Mouse (Mus musculus): ENCODE data around the gene 2610002M06Rik. TPM values are rescaled to one million over a fixed set of nuclear protein-coding genes. Genes with fewer than 3 reads are reported as not detected.

Gene 2610002M06Rik
- total and polyA plus RNA-seq, 2 experiments from 2014 or later = 17.9 to 31.7 TPM

DNA sequence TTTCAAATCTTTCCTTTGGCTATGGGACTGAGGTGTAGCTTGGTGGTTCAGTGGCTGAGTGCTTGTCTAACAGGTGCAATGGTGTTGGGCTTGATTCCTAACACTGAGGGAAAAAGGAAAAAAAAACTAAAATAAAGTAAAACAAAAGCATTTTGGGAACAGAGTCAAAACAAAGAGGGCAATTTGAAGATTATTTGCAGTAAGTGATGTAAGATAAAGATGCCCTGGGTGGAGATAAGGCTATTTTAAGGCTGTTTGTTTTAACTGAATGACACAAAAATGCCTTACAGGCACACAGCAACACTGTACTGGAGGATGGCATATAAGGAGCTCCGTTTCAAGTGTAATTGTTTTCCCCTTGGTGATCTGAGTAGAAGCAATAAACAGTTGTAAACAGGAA lies 20.3 kb downstream of the 2610002M06Rik start:
- Histone ChIP-seq H3K4me2 (ENCODE audit: low read depth, low read length, poor library complexity, severe bottlenecking) (no peak overlapping the region), H3K9me3 (ENCODE audit: low read length) (no peaks in the 10 kb centered on the region), H3K9ac (replicated peaks; ENCODE audit: low read length, poor library complexity, severe bottlenecking) (no peak overlapping the region), H3K4me1 (ENCODE audit: insufficient read depth, low read length) (no peaks in the 10 kb centered on the region), H3K4me3 (ENCODE audit: low read depth, low read length) (no peak overlapping the region), H3K27me3 (ENCODE audit: insufficient read depth, low read length) (no peaks in the 10 kb centered on the region), H3K27ac (ENCODE audit: low read depth, low read length) (no peak overlapping the region), H3K36me3 (ENCODE audit: insufficient read depth, low read length) (no peaks in the 10 kb centered on the region)
- DNase-seq (ENCODE audit: low spot score) = no peak
- no peak for TF ChIP-seq CTCF (IDR thresholded peaks at IDR 0.05)
- no peak for ATAC-seq (ENCODE audit: low FRiP score)
- 67% methylated on average over 1 of the region's 1 CpGs for WGBS

- DNase-seq (ENCODE audit: low spot score) = no peak
Measured at GRCm38 (mm10) chrX:107792290-107792689, 23.8 kb downstream of the 2610002M06Rik start, which contains the start of gene Tent5d. Gene Tent5d, plus strand, starts transcription at chrX:107792590.

GRCm38 (mm10) chrX:107790750-107791493 lies 25.2 kb downstream of the 2610002M06Rik start:
- ATAC-seq (ENCODE audit: low FRiP score) = no peak
- H3K4me2 ChIP-seq (ENCODE audit: low read depth, low read length, poor library complexity, severe bottlenecking) = no peak overlapping the region
- no peak overlapping the region for H3K4me3 ChIP-seq (ENCODE audit: low read depth, low read length)
- peak; percentile 49 for TF ChIP-seq CTCF (IDR thresholded peaks at IDR 0.05)
- no peak overlapping the region for H3K27ac ChIP-seq (ENCODE audit: low read depth, low read length)
- WGBS = 23% methylated on average over 8 of the region's 8 CpGs
- H3K9ac ChIP-seq (replicated peaks; ENCODE audit: low read length, poor library complexity, severe bottlenecking) = no peak overlapping the region
- no peaks in the 10 kb centered on the region for H3K27me3 ChIP-seq (ENCODE audit: insufficient read depth, low read length)
- no peaks in the 10 kb centered on the region for H3K36me3 ChIP-seq (ENCODE audit: insufficient read depth, low read length)
- peak; percentile 1 for DNase-seq (ENCODE audit: low spot score)
- no peaks in the 10 kb centered on the region for H3K9me3 ChIP-seq (ENCODE audit: low read length)
- H3K4me1 ChIP-seq (ENCODE audit: insufficient read depth, low read length) = no peaks in the 10 kb centered on the region

More at GRCm38 (mm10) chrX:107792290-107792689, 23.8 kb downstream of the 2610002M06Rik start, which contains the start of gene Tent5d:
- Histone ChIP-seq H3K27ac (ENCODE audit: low read depth, low read length) (no peak within 1 kb of the TSS), H3K4me1 (ENCODE audit: insufficient read depth, low read length) (no peaks in the 10 kb centered on the region), H3K9ac (replicated peaks; ENCODE audit: low read length, poor library complexity, severe bottlenecking) (no peak within 1 kb of the TSS), H3K9me3 (ENCODE audit: low read length) (no peaks in the 10 kb centered on the region), H3K4me3 (ENCODE audit: low read depth, low read length) (no peak within 1 kb of the TSS), H3K27me3 (ENCODE audit: insufficient read depth, low read length) (no peaks in the 10 kb centered on the region), H3K36me3 (ENCODE audit: insufficient read depth, low read length) (no peaks in the 10 kb centered on the region), H3K4me2 (ENCODE audit: low read depth, low read length, poor library complexity, severe bottlenecking) (no peak within 1 kb of the TSS)
- WGBS = 89% methylated on average over 1 of the region's 1 CpGs
- TF ChIP-seq CTCF (IDR thresholded peaks at IDR 0.05) = no peak
- ATAC-seq (ENCODE audit: low FRiP score) = no peak

GRCm38 (mm10) chrX:107790136-107790535 lies 26.0 kb downstream of the 2610002M06Rik start:
- 100% methylated on average over 1 of the region's 1 CpGs for WGBS
- H3K4me1 ChIP-seq (ENCODE audit: insufficient read depth, low read length) = no peaks in the 10 kb centered on the region
- H3K4me2 ChIP-seq (ENCODE audit: low read depth, low read length, poor library complexity, severe bottlenecking) = no peak overlapping the region
- H3K27me3 ChIP-seq (ENCODE audit: insufficient read depth, low read length) = no peaks in the 10 kb centered on the region
- no peak for TF ChIP-seq CTCF (IDR thresholded peaks at IDR 0.05)
- H3K36me3 ChIP-seq (ENCODE audit: insufficient read depth, low read length) = no peaks in the 10 kb centered on the region
- DNase-seq (ENCODE audit: low spot score) = no peak
- H3K9ac ChIP-seq (replicated peaks; ENCODE audit: low read length, poor library complexity, severe bottlenecking) = no peak overlapping the region
- no peak overlapping the region for H3K4me3 ChIP-seq (ENCODE audit: low read depth, low read length)
- H3K9me3 ChIP-seq (ENCODE audit: low read length) = no peaks in the 10 kb centered on the region
- no peak for ATAC-seq (ENCODE audit: low FRiP score)
- H3K27ac ChIP-seq (ENCODE audit: low read depth, low read length) = no peak overlapping the region

GRCm38 (mm10) chrX:107767896-107768295 lies 48.2 kb downstream of the 2610002M06Rik start:
- no peaks in the 10 kb centered on the region for H3K4me1 ChIP-seq (ENCODE audit: insufficient read depth, low read length)
- H3K9ac ChIP-seq (replicated peaks; ENCODE audit: low read length, poor library complexity, severe bottlenecking) = no peak overlapping the region
- ATAC-seq (ENCODE audit: low FRiP score) (no peak), DNase-seq (ENCODE audit: low spot score) (peak; percentile 1)
- no peaks in the 10 kb centered on the region for H3K9me3 ChIP-seq (ENCODE audit: low read length)
- H3K4me2 ChIP-seq (ENCODE audit: low read depth, low read length, poor library complexity, severe bottlenecking) = no peak overlapping the region
- no peaks in the 10 kb centered on the region for H3K36me3 ChIP-seq (ENCODE audit: insufficient read depth, low read length)
- no peaks in the 10 kb centered on the region for H3K27me3 ChIP-seq (ENCODE audit: insufficient read depth, low read length)
- TF ChIP-seq CTCF (IDR thresholded peaks at IDR 0.05) = peak; percentile 59
- H3K4me3 ChIP-seq (ENCODE audit: low read depth, low read length) = no peak overlapping the region
- no peak overlapping the region for H3K27ac ChIP-seq (ENCODE audit: low read depth, low read length)
- 22% methylated on average over 3 of the region's 3 CpGs for WGBS

Other genes starting within 250 kb of the 2610002M06Rik start
- not detected in 2 replicates for gene Tbx22, start 148.4 kb downstream of the 2610002M06Rik start, total RNA-seq (2014; rRNA removed)
- 0.07 and 0.10 TPM in 2 replicates for gene Tbx22, start 148.4 kb downstream of the 2610002M06Rik start, polyA plus RNA-seq (2015; fragmentation: Nextera tagmentation; extraction: Ambion mirVana)
- 0.61 TPM in 1 of 2 replicates, not detected in the other for gene Tent5d, start 23.7 kb downstream of the 2610002M06Rik start, total RNA-seq (2014; rRNA removed)
- gene Tent5d, start 23.7 kb downstream of the 2610002M06Rik start, polyA plus RNA-seq (2015; fragmentation: Nextera tagmentation; extraction: Ambion mirVana) = 0.17 TPM in 1 of 2 replicates, not detected in the other
- not detected in 2 replicates for gene Gm732, start 132.1 kb upstream of the 2610002M06Rik start, total RNA-seq (2014; rRNA removed)
- not detected in 2 replicates for gene Gm732, start 132.1 kb upstream of the 2610002M06Rik start, polyA plus RNA-seq (2015; fragmentation: Nextera tagmentation; extraction: Ambion mirVana)

Data from midbrain, postnatal 0 days (tissue).